Mouse (Mus musculus) heart, adult 2 months (tissue): Measurements from ENCODE around the gene Sorcs2. TPM values are rescaled to one million over a fixed set of nuclear protein-coding genes. Genes with fewer than 3 reads are reported as not detected.

Experiments
- DNase-seq, 2 experiments: peaks; one replicate each; pipeline ENCODE4 v3.0.0; 2021
- H3K27ac ChIP-seq: fragments of 200-600 bp; 2 replicates; pipeline ENCODE4 v1.8.1; 2022
- H3K27me3 ChIP-seq: fragments of 200-500 bp; 2 replicates; pipeline ENCODE4 v1.6.1; 2012; ENCODE audit warnings: mild to moderate bottlenecking, low read length, inconsistent platforms, mixed read lengths; ENCODE audit not compliant: control insufficient read depth, insufficient read depth
- H3K36me3 ChIP-seq: fragments of 200-500 bp; 2 replicates; pipeline ENCODE4 v1.6.1; 2012; ENCODE audit warnings: low read length, inconsistent platforms; ENCODE audit not compliant: control insufficient read depth, insufficient read depth
- H3K4me1 ChIP-seq: fragments of 200-500 bp; 2 replicates; pipeline ENCODE4 v1.6.1; 2011; ENCODE audit warnings: low read length; ENCODE audit not compliant: control insufficient read depth, insufficient read depth
- H3K4me3 ChIP-seq: fragments of 200-600 bp; 2 replicates; pipeline ENCODE4 v1.8.1; 2022
- H3K79me2 ChIP-seq: fragments of 200-500 bp; replicated peaks from 2 replicates; pipeline ENCODE4 v1.6.1; 2012; ENCODE audit warnings: mild to moderate bottlenecking, inconsistent platforms, low read length, moderate library complexity, mixed read lengths; ENCODE audit not compliant: control insufficient read depth, insufficient read depth
- H3K9ac ChIP-seq: fragments of 200-500 bp; 2 replicates; pipeline ENCODE4 v1.6.1; 2012; ENCODE audit warnings: low read depth, mild to moderate bottlenecking, control low read depth, inconsistent platforms, low read length, mixed read lengths
- CTCF ChIP-seq: fragments of 200-600 bp; IDR thresholded peaks from 2 replicates; pipeline ENCODE4 v1.8.1; 2022; ENCODE audit warnings: antibody characterized with exemption, mild to moderate bottlenecking, moderate library complexity
- EP300 ChIP-seq: fragments of 200-500 bp; IDR thresholded peaks from 2 replicates; pipeline ENCODE4 v1.6.1; 2011; ENCODE audit warnings: low read depth, low read length, control low read depth; ENCODE audit not compliant: insufficient read depth
- POLR2A ChIP-seq: fragments of 200-500 bp; IDR thresholded peaks from 2 replicates; pipeline ENCODE4 v1.6.1; 2011; ENCODE audit warnings: mild to moderate bottlenecking, low read depth, low read length, control low read depth; ENCODE audit not compliant: insufficient read depth
- WGBS: fragments of 180-500 bp; shearing (Covaris S2); methylation state at CpG from one replicate; pipeline ENCODE4 v1.1.7; 2018; 5-methylcytosine and 5-hydroxymethylcytosine counted together
- intact Hi-C: fragments of 180-260 bp; cut with DNase I; formaldehyde crosslinking; loops from one replicate; pipeline ENCODE4 v1.15.1; 2025
- polyA plus RNA-seq: library from polyadenylated mRNA; depleted of rRNA; stranded (reverse); fragments of >200 nt; gene quantifications from 2 replicates; pipeline ENCODE4 v1.2.3, GENCODE M21; 2012
- total RNA-seq, 2 experiments: library from RNA; stranded (reverse); gene quantifications; 2 replicates each; pipeline ENCODE4 v1.2.3; 2021

Sorcs2 gene
- total and polyA plus RNA-seq, 3 experiments: 6.0 to 9.0 (median 7.7) TPM

GRCm38 (mm10) chr5:36292321-36292720, 105.6 kb downstream of the Sorcs2 start:
- H3K36me3 ChIP-seq: no peaks in the 10 kb centered on the region
- peaks cover 2% of the 10 kb centered on the region for H3K4me1 ChIP-seq
- intact Hi-C loops: no loop called here
- H3K27ac ChIP-seq: no peak overlapping the region
- no peaks in the 10 kb centered on the region for H3K27me3 ChIP-seq
- H3K9ac ChIP-seq: no peak overlapping the region
- H3K4me3 ChIP-seq: no peak overlapping the region
- H3K79me2 ChIP-seq: no peaks in the 10 kb centered on the region
- no peak for TF ChIP-seq EP300
- no peak for TF ChIP-seq POLR2A
- no peak for TF ChIP-seq CTCF
- DNase-seq: peak in 1 of 2 experiments; percentile 43
- WGBS: 38% methylated on average over 9 of the region's 9 CpGs

GRCm38 (mm10) chr5:36291191-36291590, 106.7 kb downstream of the Sorcs2 start:
- H3K9ac ChIP-seq: no peak overlapping the region
- H3K27me3 ChIP-seq: no peaks in the 10 kb centered on the region
- intact Hi-C loops: no loop called here
- DNase-seq: peak in 1 of 2 experiments; percentile 35
- H3K4me1 ChIP-seq: peaks cover 2% of the 10 kb centered on the region
- TF ChIP-seq POLR2A: no peak
- no peak for TF ChIP-seq EP300
- TF ChIP-seq CTCF: peak; percentile 65
- no peak overlapping the region for H3K4me3 ChIP-seq
- WGBS: 79% methylated on average over 5 of the region's 5 CpGs
- no peak overlapping the region for H3K27ac ChIP-seq
- H3K79me2 ChIP-seq: no peaks in the 10 kb centered on the region
- H3K36me3 ChIP-seq: no peaks in the 10 kb centered on the region

DNA sequence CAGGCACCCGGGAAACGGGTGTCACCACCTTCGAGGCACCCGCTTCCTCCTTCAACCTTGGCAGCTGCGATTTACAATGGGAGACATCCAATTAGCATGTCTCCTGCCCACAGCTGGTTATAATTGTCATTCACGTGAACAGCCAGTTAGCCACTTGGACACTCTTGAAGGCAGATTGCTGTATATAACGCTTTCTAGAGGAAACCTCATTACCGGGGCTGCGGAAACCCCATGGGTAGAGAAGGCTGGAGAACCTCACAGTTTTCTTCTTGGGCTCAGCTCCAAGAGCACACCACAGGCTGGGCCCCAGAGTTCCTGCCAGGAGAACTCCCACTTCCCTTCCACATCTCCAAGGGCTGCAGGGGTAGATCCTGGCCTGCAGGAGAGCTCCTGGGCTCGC, 112.5 kb downstream of the Sorcs2 start:
- 15% methylated on average over 10 of the region's 10 CpGs for WGBS
- H3K9ac ChIP-seq: no peak overlapping the region
- H3K4me1 ChIP-seq: peaks cover 3% of the 10 kb centered on the region; the same call in 1 of the 2 replicates
- H3K27ac ChIP-seq: no peak overlapping the region
- no peaks in the 10 kb centered on the region for H3K36me3 ChIP-seq
- H3K79me2 ChIP-seq: no peaks in the 10 kb centered on the region
- DNase-seq: no peak
- H3K27me3 ChIP-seq: no peaks in the 10 kb centered on the region
- intact Hi-C loops: no loop called here
- H3K4me3 ChIP-seq: no peak overlapping the region
- no peak for TF ChIP-seq CTCF
- no peak for TF ChIP-seq POLR2A
- no peak for TF ChIP-seq EP300

DNA sequence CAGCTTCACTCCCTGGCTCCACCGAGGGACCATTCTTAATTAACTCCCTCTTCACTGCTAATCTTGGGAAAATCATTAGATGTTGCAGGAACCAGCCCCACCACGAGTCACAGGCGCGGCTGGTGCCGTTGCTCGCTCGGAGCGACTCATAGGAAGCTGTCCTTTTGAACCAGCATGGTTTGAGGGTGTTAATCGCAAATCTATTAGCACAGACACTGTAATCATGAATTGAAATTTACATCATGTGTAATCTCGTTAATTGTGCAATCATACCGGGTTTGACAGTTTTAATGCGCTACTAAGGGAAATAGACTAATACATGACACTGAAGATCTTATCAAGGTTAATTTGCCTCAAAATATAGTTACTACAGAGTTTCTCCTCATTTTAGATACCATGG, 118.0 kb downstream of the Sorcs2 start:
- H3K27me3 ChIP-seq: no peaks in the 10 kb centered on the region
- no peaks in the 10 kb centered on the region for H3K79me2 ChIP-seq
- H3K9ac ChIP-seq: no peak overlapping the region
- intact Hi-C loops: no loop called here
- WGBS: 74% methylated on average over 12 of the region's 12 CpGs
- DNase-seq: no peak
- no peak overlapping the region for H3K27ac ChIP-seq
- TF ChIP-seq POLR2A (no peak), CTCF (no peak), EP300 (no peak)
- H3K36me3 ChIP-seq: no peaks in the 10 kb centered on the region
- H3K4me1 ChIP-seq: peaks cover 1% of the 10 kb centered on the region; the same call in 1 of the 2 replicates
- no peak overlapping the region for H3K4me3 ChIP-seq

- Histone ChIP-seq H3K79me2 (peaks cover 4% of the 10 kb centered on the region), H3K36me3 (no peaks in the 10 kb centered on the region), H3K4me1 (no peaks in the 10 kb centered on the region), H3K27me3 (no peaks in the 10 kb centered on the region), H3K9ac (no peak overlapping the region), H3K27ac (no peak overlapping the region), H3K4me3 (no peak overlapping the region)
- no peak for TF ChIP-seq POLR2A
- TF ChIP-seq EP300: no peak
- TF ChIP-seq CTCF: no peak
- no peak for DNase-seq
- 68% methylated on average over 6 of the region's 6 CpGs for WGBS
- intact Hi-C loops: no loop called here
Observed at GRCm38 (mm10) chr5:36274684-36275394, 123.1 kb downstream of the Sorcs2 start.

DNA sequence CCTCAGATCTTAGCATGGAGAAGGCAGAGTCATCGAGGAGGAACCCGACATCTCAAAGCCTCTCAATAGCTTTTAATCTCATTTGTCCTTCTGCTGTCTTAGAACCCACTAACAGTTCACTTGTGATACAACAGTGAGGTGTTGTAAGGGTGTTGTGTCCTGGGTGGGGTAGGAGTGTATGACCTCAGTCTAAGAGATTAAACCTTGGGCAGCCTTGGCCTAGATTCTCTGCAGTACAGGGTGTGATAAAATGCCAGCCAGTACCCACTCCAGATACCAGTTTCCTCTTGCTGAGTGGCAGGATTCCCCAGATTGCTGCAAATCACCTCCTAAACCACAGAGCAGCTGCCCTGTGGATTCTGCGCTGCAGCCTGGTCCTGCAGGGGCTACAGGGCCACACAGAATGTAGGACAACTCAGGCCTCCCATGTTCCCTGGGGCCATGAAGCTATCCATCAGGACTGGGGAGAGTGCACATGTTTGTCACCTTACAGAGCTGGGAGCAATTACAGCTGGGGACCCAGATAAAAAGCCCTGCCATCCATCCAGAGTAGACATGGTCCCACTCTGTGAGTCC, 130.7 kb downstream of the Sorcs2 start:
- no peak overlapping the region for H3K27ac ChIP-seq
- peaks cover 4% of the 10 kb centered on the region; the same call in 1 of the 2 replicates for H3K4me1 ChIP-seq
- TF ChIP-seq EP300 (no peak), POLR2A (no peak), CTCF (no peak)
- no peak for DNase-seq
- peaks cover 4% of the 10 kb centered on the region for H3K79me2 ChIP-seq
- intact Hi-C loops: no loop called here
- H3K27me3 ChIP-seq: no peaks in the 10 kb centered on the region
- WGBS: 72% methylated on average over 3 of the region's 3 CpGs
- H3K36me3 ChIP-seq: no peaks in the 10 kb centered on the region
- no peak overlapping the region for H3K4me3 ChIP-seq
- H3K9ac ChIP-seq: no peak overlapping the region
